In the genomic region with DNA sequence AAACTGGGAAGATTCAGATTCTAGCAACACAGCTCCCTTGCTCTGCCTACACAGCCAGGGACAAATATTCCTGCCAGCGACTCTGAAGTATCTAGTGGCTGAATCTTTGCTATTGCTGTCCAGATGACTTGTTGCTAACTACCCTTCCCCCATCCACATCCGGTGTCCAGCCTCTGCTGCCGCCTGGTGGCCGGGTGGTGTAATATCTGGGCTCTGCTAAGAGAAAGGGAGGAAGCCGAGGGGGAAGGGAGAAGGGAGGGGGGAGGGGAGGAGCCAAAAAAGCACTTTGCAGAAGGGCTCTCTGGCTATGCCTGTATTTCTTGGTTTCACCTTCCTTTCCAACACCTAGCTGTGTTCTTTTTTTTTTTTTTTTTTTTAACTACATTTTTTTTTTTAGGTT, we compare ENCODE assay signal across 8 mouse cellular contexts. TPM values are rescaled to one million over a fixed set of nuclear protein-coding genes. Genes with fewer than 3 reads are reported as not detected.
DNase-seq lines count a peak whose midpoint lies in the region; ATAC-seq and TF ChIP-seq lines count a peak whose summit lies in the region.

No protein-coding gene starts in this region.

- peak in 1 of 2 experiments; percentile 60; a peak in 2 of 4 replicates for TF ChIP-seq EP300 in MEL (IDR thresholded peaks at IDR 0.05; ENCODE audit: low read depth in 1 of 2, low read length in 2 of 2)

- peak; percentile 75 to 95 (median 89) for TF ChIP-seq CTCF in MEL (IDR thresholded peaks at IDR 0.05 in 2 of 3, conservative IDR thresholded peaks at IDR 0.05 in 1 of 3; ENCODE audit: control insufficient read depth in 1 of 3, insufficient read depth in 1 of 3, low read depth in 2 of 3, low read length in 3 of 3, poor library complexity in 1 of 3, severe bottlenecking in 1 of 3)
- peak; percentile 82 for TF ChIP-seq CTCF in layer of hippocampus, adult 2 months (conservative IDR thresholded peaks at IDR 0.05)
- TF ChIP-seq CTCF in olfactory bulb, adult 2 months (IDR thresholded peaks at IDR 0.05; ENCODE audit: insufficient read depth, low read depth, low read length): peak; percentile 91

- peaks cover 0 to 4% of the 10 kb centered on the region in 2 experiments; a peak in 1 of 4 replicates for H3K4me1 ChIP-seq in MEL (ENCODE audit: control insufficient read depth in 1 of 2, insufficient read depth in 2 of 2, low read length in 2 of 2)
- H3K4me1 ChIP-seq in forebrain, embryonic 16.5 days (replicated peaks; ENCODE audit: control insufficient read depth, insufficient read depth, low read length): peaks cover 44% of the 10 kb centered on the region
- peaks cover 72% of the 10 kb centered on the region for H3K4me1 ChIP-seq in lung, embryonic 15.5 days
- peaks cover 19% of the 10 kb centered on the region for H3K4me1 ChIP-seq in olfactory bulb, adult 2 months (ENCODE audit: control insufficient read depth, insufficient read depth, low read length)

- intact Hi-C loops in heart, postnatal 36 days (cut with DNase I): loop anchor here (1.0 to 10.0 kb wide), 4 partner anchors 26 to 288 kb away; partner anchors contain the start of gene Tagln2

- H3K27ac ChIP-seq in MEL (ENCODE audit: control insufficient read depth, low read depth, low read length): peak overlapping the region; percentile 49; the same call in 1 of the 2 replicates
- H3K27ac ChIP-seq in forebrain, embryonic 16.5 days (ENCODE audit: low read length): 0 out of 2 replicates have a peak overlapping the region, but pooled peaks have one; percentile 19
- H3K27ac ChIP-seq in layer of hippocampus, adult 2 months: peak overlapping the region; percentile 89
- peak overlapping the region; percentile 72 for H3K27ac ChIP-seq in lung, embryonic 15.5 days
- H3K27ac ChIP-seq in olfactory bulb, adult 2 months (ENCODE audit: insufficient read depth, low read depth, low read length): no peak overlapping the region

- peak; percentile 89 for DNase-seq in MEL (ENCODE audit: low read depth, low spot score)
- peak; percentile 88 for DNase-seq in cerebellum, adult 11-12 months
- DNase-seq in heart, postnatal 36 days: peak; percentile 96 to 97
- peak; percentile 95 to 98 for DNase-seq in layer of hippocampus, adult 2 months (ENCODE audit: low spot score in 2 of 2)
- DNase-seq in thymus, adult 18-20 months: peak; percentile 83 to 87

- 0% methylated on average over 5 of the region's 5 CpGs for WGBS in forebrain, embryonic 16.5 days
- WGBS in lung, embryonic 15.5 days: 2% methylated on average over 5 of the region's 5 CpGs
- under 1% methylated on average over 5 of the region's 5 CpGs for WGBS in olfactory bulb, adult 2 months

- peaks cover 0 to 4% of the 10 kb centered on the region in 2 experiments; a peak in 2 of 4 replicates for H3K36me3 ChIP-seq in MEL (ENCODE audit: control insufficient read depth in 1 of 2, insufficient read depth in 2 of 2, low read length in 2 of 2)
- H3K36me3 ChIP-seq in forebrain, embryonic 16.5 days (ENCODE audit: control insufficient read depth, insufficient read depth): no peaks in the 10 kb centered on the region
- H3K36me3 ChIP-seq in lung, embryonic 15.5 days: no peaks in the 10 kb centered on the region

- peak; percentile 49 for ATAC-seq in forebrain, embryonic 16.5 days
- ATAC-seq in lung, embryonic 15.5 days (ENCODE audit: borderline replicate concordance, extremely low read depth, low FRiP score, low TSS enrichment): peak; percentile 59; the same call in 1 of the 2 replicates

- H3K27me3 ChIP-seq in MEL (ENCODE audit: control insufficient read depth in 1 of 2, insufficient read depth in 2 of 2, low read length in 2 of 2): peaks cover 0 to 3% of the 10 kb centered on the region in 2 experiments; a peak in 2 of 4 replicates
- H3K27me3 ChIP-seq in forebrain, embryonic 16.5 days (replicated peaks; ENCODE audit: control insufficient read depth, insufficient read depth, low read length): no peaks in the 10 kb centered on the region
- H3K27me3 ChIP-seq in lung, embryonic 15.5 days: no peaks in the 10 kb centered on the region

- H3K4me2 ChIP-seq in forebrain, embryonic 16.5 days (ENCODE audit: low read length): peak overlapping the region; percentile 26
- peak overlapping the region; percentile 47 for H3K4me2 ChIP-seq in lung, embryonic 15.5 days

- peak overlapping the region; percentile 60 for H3K9ac ChIP-seq in MEL (ENCODE audit: control insufficient read depth, low read depth, low read length, poor library complexity, severe bottlenecking)
- H3K9ac ChIP-seq in forebrain, embryonic 16.5 days (replicated peaks; ENCODE audit: low read depth, low read length): 0 out of 2 replicates have a peak overlapping the region, but pooled peaks have one; percentile 24
- peak overlapping the region; percentile 31 for H3K9ac ChIP-seq in lung, embryonic 15.5 days

- TF ChIP-seq POLR2A in MEL (IDR thresholded peaks at IDR 0.05; ENCODE audit: control insufficient read depth in 1 of 2, insufficient read depth in 1 of 2, low read depth in 1 of 2, low read length in 2 of 2, poor library complexity in 1 of 2): peak in 1 of 2 experiments; percentile 30; a peak in 1 of 4 replicates
- TF ChIP-seq POLR2A in olfactory bulb, adult 2 months (IDR thresholded peaks at IDR 0.05; ENCODE audit: insufficient read depth, low read depth, low read length): no peak

- H3K4me3 ChIP-seq in MEL (ENCODE audit: control insufficient read depth in 1 of 2, insufficient read depth in 1 of 2, low read depth in 2 of 2, low read length in 2 of 2): peak overlapping the region; percentile 43 to 49; a peak in 3 of 4 replicates
- H3K4me3 ChIP-seq in forebrain, embryonic 16.5 days (replicated peaks; ENCODE audit: low read length): no peak overlapping the region
- peak overlapping the region; percentile 31 for H3K4me3 ChIP-seq in layer of hippocampus, adult 2 months
- H3K4me3 ChIP-seq in lung, embryonic 15.5 days: peak overlapping the region; percentile 2; the same call in 1 of the 2 replicates
- H3K4me3 ChIP-seq in olfactory bulb, adult 2 months (ENCODE audit: insufficient read depth, low read depth, low read length): peak overlapping the region; percentile 20; the same call in 1 of the 2 replicates

- peak; percentile 52 for TF ChIP-seq RAD21 in MEL (IDR thresholded peaks at IDR 0.05; ENCODE audit: low read depth, low read length)

- H3K9me3 ChIP-seq in MEL (replicated peaks; ENCODE audit: insufficient read depth, low read length): no peaks in the 10 kb centered on the region
- H3K9me3 ChIP-seq in forebrain, embryonic 16.5 days (ENCODE audit: control insufficient read depth, low read length): no peaks in the 10 kb centered on the region
- no peaks in the 10 kb centered on the region for H3K9me3 ChIP-seq in lung, embryonic 15.5 days

- no peaks in the 10 kb centered on the region for H3K79me2 ChIP-seq in MEL (ENCODE audit: control insufficient read depth, insufficient read depth, low read length, poor library complexity)

TF ChIP-seq in MEL, 35 proteins besides CTCF, POLR2A, EP300 and RAD21 (continues in another document):
- TF ChIP-seq ZC3H11A (IDR thresholded peaks at IDR 0.05; ENCODE audit: low read depth, low read length) (peak; percentile 33; the same call in 1 of the 2 replicates), BHLHE40 (IDR thresholded peaks at IDR 0.05; ENCODE audit: borderline replicate concordance, low read depth, low read length) (peak; percentile 62; the same call in 1 of the 2 replicates), ETS1 (IDR thresholded peaks at IDR 0.05; ENCODE audit: low read depth, low read length) (peak; percentile 40; the same call in 1 of the 2 replicates), E2F4 (IDR thresholded peaks at IDR 0.05; ENCODE audit: borderline replicate concordance, low read depth, low read length) (no peak)

RNA-seq across cellular contexts. Expression of gene Casq1, which starts 2.5 kb away (rescaled TPM):
- not detected in 2 replicates for total RNA-seq in MEL (2012; rRNA removed)
- polyA plus RNA-seq in MEL (2012; ENCODE audit: insufficient read depth in 1 of 2, insufficient read length in 2 of 2, low read depth in 1 of 2, low replicate concordance in 2 of 2, missing spikeins in 1 of 2): under 1 TPM in 1 of 2 experiments, not detected in 1; 0.21 TPM
- polyA plus RNA-seq in forebrain, embryonic 16.5 days (2015; fragmentation: Nextera tagmentation; extraction: Ambion mirVana): 4.7 and 7.2 TPM in 2 replicates
- 1 to 10 TPM; 8.0 to 8.6 TPM for total RNA-seq in heart, postnatal 36 days (2021)
- total RNA-seq in layer of hippocampus, adult 2 months (2021): under 1 TPM; 0.37 to 0.51 TPM
- polyA plus RNA-seq in lung, embryonic 15.5 days (2015; fragmentation: Nextera tagmentation; extraction: Ambion mirVana): 8.5 and 10.0 TPM in 2 replicates
- not detected in 2 replicates for polyA plus RNA-seq in olfactory bulb, adult 2 months (2012; ENCODE audit: insufficient read depth, insufficient read length, low replicate concordance, missing spikeins)

RNA-seq across cellular contexts. Expression of gene Pea15a, which starts 10.5 kb away (rescaled TPM):
- total RNA-seq in MEL (2012; rRNA removed): 2.4 and 3.0 TPM in 2 replicates
- polyA plus RNA-seq in MEL (2012; ENCODE audit: insufficient read depth in 1 of 2, insufficient read length in 2 of 2, low read depth in 1 of 2, low replicate concordance in 2 of 2, missing spikeins in 1 of 2): 1 to 10 TPM in 1 of 2 experiments, not detected in 1; 7.5 TPM
- 472 and 511 TPM in 2 replicates for polyA plus RNA-seq in forebrain, embryonic 16.5 days (2015; fragmentation: Nextera tagmentation; extraction: Ambion mirVana)
- total RNA-seq in heart, postnatal 36 days (2021): 10 to 100 TPM; 59.1 to 65.0 TPM
- 100 to 1,000 TPM; 421 to 428 TPM for total RNA-seq in layer of hippocampus, adult 2 months (2021)
- 142 and 146 TPM in 2 replicates for polyA plus RNA-seq in lung, embryonic 15.5 days (2015; fragmentation: Nextera tagmentation; extraction: Ambion mirVana)
- 189 TPM in 1 of 2 replicates, not detected in the other for polyA plus RNA-seq in olfactory bulb, adult 2 months (2012; ENCODE audit: insufficient read depth, insufficient read length, low replicate concordance, missing spikeins)

RNA-seq across cellular contexts. Expression of gene Atp1a4, which starts 41.1 kb away (rescaled TPM):
- not detected in 2 replicates for total RNA-seq in MEL (2012; rRNA removed)
- not detected for polyA plus RNA-seq in MEL (2012; ENCODE audit: insufficient read depth in 1 of 2, insufficient read length in 2 of 2, low read depth in 1 of 2, low replicate concordance in 2 of 2, missing spikeins in 1 of 2)
- polyA plus RNA-seq in forebrain, embryonic 16.5 days (2015; fragmentation: Nextera tagmentation; extraction: Ambion mirVana): 0.11 TPM in 1 of 2 replicates, not detected in the other
- not detected for total RNA-seq in heart, postnatal 36 days (2021)
- total RNA-seq in layer of hippocampus, adult 2 months (2021): not detected
- polyA plus RNA-seq in lung, embryonic 15.5 days (2015; fragmentation: Nextera tagmentation; extraction: Ambion mirVana): not detected in 2 replicates
- not detected in 2 replicates for polyA plus RNA-seq in olfactory bulb, adult 2 months (2012; ENCODE audit: insufficient read depth, insufficient read length, low replicate concordance, missing spikeins)

RNA-seq across cellular contexts. Expression of gene Igsf8, which starts 44.3 kb away (rescaled TPM):
- 65.2 and 88.0 TPM in 2 replicates for total RNA-seq in MEL (2012; rRNA removed)
- polyA plus RNA-seq in MEL (2012; ENCODE audit: insufficient read depth in 1 of 2, insufficient read length in 2 of 2, low read depth in 1 of 2, low replicate concordance in 2 of 2, missing spikeins in 1 of 2): 10 to 100 TPM in 1 of 2 experiments, not detected in 1; 97.2 TPM
- polyA plus RNA-seq in forebrain, embryonic 16.5 days (2015; fragmentation: Nextera tagmentation; extraction: Ambion mirVana): 136 and 152 TPM in 2 replicates
- 10 to 100 TPM; 10.9 to 12.4 TPM for total RNA-seq in heart, postnatal 36 days (2021)
- total RNA-seq in layer of hippocampus, adult 2 months (2021): 100 to 1,000 TPM; 255 to 257 TPM
- polyA plus RNA-seq in lung, embryonic 15.5 days (2015; fragmentation: Nextera tagmentation; extraction: Ambion mirVana): 46.2 and 49.4 TPM in 2 replicates
- not detected in 2 replicates for polyA plus RNA-seq in olfactory bulb, adult 2 months (2012; ENCODE audit: insufficient read depth, insufficient read length, low replicate concordance, missing spikeins)
